Mouse (Mus musculus) mouse embryonic stem cell (cell line): ENCODE measurements around the gene Stab2.

Experiments
- in situ Hi-C, 2 experiments: fragments of 300-500 bp; cut with MboI; formaldehyde crosslinking; loops; 1 replicate in 1 of 2; 3 replicates in 1 of 2; pipeline ENCODE4 v1.14.3; 2019 to 2020; ENCODE audit warnings: low sequenced_read_pairs in 2 of 2, low pct_unique_long_range_greater_than_20kb in 1 of 2, mixed read lengths in 1 of 2; ENCODE audit not compliant: unreplicated experiment in 1 of 2

Stab2 gene

GRCm38 (mm10) chr10:86810612-86811011, 197.2 kb downstream of the Stab2 start:
- in situ Hi-C loops = no loop called here

GRCm38 (mm10) chr10:86810000-86810399, 197.8 kb downstream of the Stab2 start:
- in situ Hi-C loops = no loop called here

GRCm38 (mm10) chr10:86808013-86808758, 199.6 kb downstream of the Stab2 start:
- in situ Hi-C loops = no loop called here

DNA sequence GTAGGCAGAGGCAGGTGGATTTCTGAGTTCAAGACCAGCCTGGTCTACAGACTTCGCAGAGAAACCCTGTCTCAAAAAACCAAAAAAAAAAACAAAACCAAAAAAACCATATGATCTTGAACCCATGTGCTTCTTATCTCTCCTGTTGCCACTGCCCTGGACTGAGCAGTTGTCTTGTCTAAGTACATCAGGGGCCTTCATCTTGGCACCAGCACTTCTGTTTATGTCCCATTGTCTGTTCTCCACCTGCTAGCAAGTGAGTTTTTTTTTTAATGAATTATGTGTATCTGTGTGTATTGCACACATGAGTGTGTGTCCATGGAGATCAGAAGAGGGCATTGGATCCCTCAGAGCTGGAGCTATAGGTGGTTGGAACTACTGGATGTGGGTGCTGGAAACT, 200.5 kb downstream of the Stab2 start:
- in situ Hi-C loops = no loop called here

GRCm38 (mm10) chr10:86796073-86796741, 211.6 kb downstream of the Stab2 start:
- in situ Hi-C loops = no loop called here

DNA sequence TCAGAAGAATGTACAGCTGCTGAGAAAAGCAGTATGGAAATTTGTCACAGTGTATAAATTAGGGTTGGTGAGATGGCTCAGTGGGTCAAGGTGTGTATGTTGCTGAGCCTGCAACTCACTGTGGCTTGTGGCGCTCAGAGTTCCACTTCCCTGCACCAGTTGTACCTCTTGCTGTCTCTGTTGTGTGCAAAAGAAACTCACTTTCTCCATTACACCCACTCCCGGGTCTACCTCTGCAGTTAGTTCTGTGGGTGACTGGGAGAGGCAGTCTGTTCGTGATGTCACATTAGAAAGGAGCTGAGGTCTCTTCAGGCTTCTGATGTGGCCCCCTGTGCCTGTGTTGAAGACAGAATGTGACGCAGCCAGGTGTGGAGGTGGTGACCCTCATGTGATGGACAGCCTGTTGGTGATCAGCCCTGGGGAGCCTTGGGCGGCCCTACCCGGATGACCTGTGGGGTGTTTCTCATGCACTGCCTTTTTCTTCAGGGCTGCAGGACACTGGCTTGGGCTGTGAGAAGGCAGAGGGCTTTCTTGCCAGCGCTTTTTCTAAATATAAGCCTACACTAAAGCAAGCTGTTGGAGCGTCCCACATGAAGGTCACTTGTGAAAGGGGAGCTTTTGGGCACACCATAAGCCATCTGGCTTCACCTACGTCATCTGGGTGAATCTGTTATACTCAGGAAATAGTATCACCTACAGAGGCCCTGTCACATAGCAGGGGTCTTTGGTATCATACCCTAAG, 212.9 kb downstream of the Stab2 start:
- in situ Hi-C loops = no loop called here

GRCm38 (mm10) chr10:86794196-86794595, 213.6 kb downstream of the Stab2 start:
- in situ Hi-C loops = no loop called here

DNA sequence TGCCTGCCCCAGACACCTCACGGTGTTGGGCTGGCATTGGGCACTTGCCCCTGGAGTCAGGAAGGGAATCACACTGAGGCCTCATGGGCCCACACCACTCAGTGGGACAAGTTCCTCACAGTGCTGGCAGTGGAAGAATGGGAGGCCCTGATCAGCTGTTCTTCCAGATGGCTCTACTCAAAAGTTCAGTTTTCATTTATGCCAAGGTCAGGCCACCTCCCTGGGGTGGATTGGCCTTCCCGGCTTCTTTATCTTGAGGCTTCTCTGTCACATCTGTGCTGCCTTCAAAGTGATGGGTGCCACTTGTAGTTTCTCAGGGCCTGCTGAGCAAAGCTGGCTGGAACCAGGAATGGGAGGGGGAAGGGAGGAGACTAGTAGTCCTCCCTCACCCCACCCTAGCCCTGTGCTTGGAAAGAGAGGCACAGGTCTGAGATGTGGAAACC, 214.3 kb downstream of the Stab2 start:
- in situ Hi-C loops = no loop called here

GRCm38 (mm10) chr10:86791507-86792184, 216.2 kb downstream of the Stab2 start:
- in situ Hi-C loops = no loop called here
